Mouse (Mus musculus) gastrocnemius, postnatal 10 days (tissue): ENCODE data around the gene Trappc10. TPM values are rescaled to one million over a fixed set of nuclear protein-coding genes. Genes with fewer than 3 reads are reported as not detected.

Source experiments
- DNase-seq: peaks from one replicate; pipeline ENCODE4 v3.0.0; 2021; ENCODE audit warnings: mixed read lengths
- total RNA-seq, 2 experiments: library from RNA; stranded (reverse); gene quantifications; 2 replicates each; pipeline ENCODE4 v1.2.3; 2021

Gene Trappc10
- total RNA-seq, 2 experiments from 2014 or later = 35.2 to 37.9 TPM

GRCm38 (mm10) chr10:78258142-78258675 lies 13.8 kb upstream of the Trappc10 start:
- DNase-seq = no peak

GRCm38 (mm10) chr10:78255646-78256059 lies 11.2 kb upstream of the Trappc10 start:
- peak; percentile 33 for DNase-seq

- no peak for DNase-seq
These were observed 2.8 kb upstream of the Trappc10 start for GRCm38 (mm10) chr10:78247206-78247605.

GRCm38 (mm10) chr10:78246725-78247124 lies 2.3 kb upstream of the Trappc10 start:
- no peak for DNase-seq

GRCm38 (mm10) chr10:78245225-78245547 lies 745 bp upstream of the Trappc10 start:
- DNase-seq = no peak

- DNase-seq = peak; percentile 39
These were observed 393 bp downstream of the Trappc10 start for GRCm38 (mm10) chr10:78244058-78244437.

- DNase-seq = no peak
These were observed 5.5 kb downstream of the Trappc10 start for GRCm38 (mm10) chr10:78238926-78239325.

- no peak for DNase-seq
These were observed 6.1 kb downstream of the Trappc10 start for GRCm38 (mm10) chr10:78238297-78238696.

- no peak for DNase-seq
These were observed 6.6 kb downstream of the Trappc10 start for GRCm38 (mm10) chr10:78237809-78238208.

GRCm38 (mm10) chr10:78236885-78237629 lies 7.4 kb downstream of the Trappc10 start:
- no peak for DNase-seq

GRCm38 (mm10) chr10:78233756-78234155 lies 10.7 kb downstream of the Trappc10 start:
- DNase-seq = no peak

- DNase-seq = no peak
These were observed 11.3 kb downstream of the Trappc10 start for GRCm38 (mm10) chr10:78233161-78233560.

- peak; percentile 38 for DNase-seq
These were observed 12.0 kb downstream of the Trappc10 start for GRCm38 (mm10) chr10:78232301-78232980.

- no peak for DNase-seq
These were observed 15.9 kb downstream of the Trappc10 start for GRCm38 (mm10) chr10:78228560-78228928.

- no peak for DNase-seq
These were observed 16.4 kb downstream of the Trappc10 start for GRCm38 (mm10) chr10:78227875-78228559.

- no peak for DNase-seq
These were observed 20.3 kb downstream of the Trappc10 start for GRCm38 (mm10) chr10:78224136-78224535.

GRCm38 (mm10) chr10:78222908-78223307 lies 21.5 kb downstream of the Trappc10 start:
- DNase-seq = peak; percentile 20

- no peak for DNase-seq
These were observed 23.1 kb downstream of the Trappc10 start for GRCm38 (mm10) chr10:78221315-78221714.

- no peak for DNase-seq
These were observed 24.9 kb downstream of the Trappc10 start for GRCm38 (mm10) chr10:78219528-78219927.

GRCm38 (mm10) chr10:78218576-78218975 lies 25.9 kb downstream of the Trappc10 start:
- no peak for DNase-seq

GRCm38 (mm10) chr10:78216376-78217083 lies 27.9 kb downstream of the Trappc10 start:
- no peak for DNase-seq

GRCm38 (mm10) chr10:78214371-78214770 lies 30.1 kb downstream of the Trappc10 start:
- no peak for DNase-seq
